Mouse (Mus musculus) limb, embryonic 11.5 days (tissue): Measurements from ENCODE around the gene Ptprg. TPM values are rescaled to one million over a fixed set of nuclear protein-coding genes. Genes with fewer than 3 reads are reported as not detected.

Experiments
- ATAC-seq: fragments of 200-750 bp; cut with Nextera tagmentation; 2 replicates; pipeline ENCODE4 v1.8.0; 2017; ENCODE audit warnings: low read depth; ENCODE audit not compliant: insufficient number of reproducible peaks, low FRiP score, low TSS enrichment
- DNase-seq: peaks from one replicate; pipeline ENCODE4 v3.0.0-alpha.2; 2015; ENCODE audit warnings: low spot score
- H3K27ac ChIP-seq: fragments of 300-500 bp; sonication (generic); replicated peaks from 2 replicates; pipeline ENCODE4 v1.5.1; 2014; ENCODE audit warnings: low read depth, mild to moderate bottlenecking, low read length
- H3K27me3 ChIP-seq: fragments of 300-500 bp; sonication (generic); 2 replicates; pipeline ENCODE4 v1.6.1; 2014; ENCODE audit warnings: mild to moderate bottlenecking, low read length, mixed read lengths; ENCODE audit not compliant: control insufficient read depth, insufficient read depth
- H3K36me3 ChIP-seq: fragments of 300-500 bp; sonication (generic); 2 replicates; pipeline ENCODE4 v1.6.1; 2014; ENCODE audit warnings: mild to moderate bottlenecking, low read length, moderate library complexity, mixed read lengths; ENCODE audit not compliant: control insufficient read depth, insufficient read depth
- H3K4me1 ChIP-seq: fragments of 300-500 bp; sonication (generic); 2 replicates; pipeline ENCODE4 v1.6.1; 2014; ENCODE audit warnings: low read length, mixed read lengths; ENCODE audit not compliant: control insufficient read depth, insufficient read depth
- H3K4me2 ChIP-seq: fragments of 300-500 bp; sonication (generic); 2 replicates; pipeline ENCODE4 v1.6.1; 2014; ENCODE audit warnings: low read depth, mild to moderate bottlenecking, moderate library complexity; ENCODE audit not compliant: severe bottlenecking
- H3K4me3 ChIP-seq: fragments of 300-500 bp; sonication (generic); 2 replicates; pipeline ENCODE4 v1.5.1; 2014; ENCODE audit warnings: low read depth, low read length
- H3K9ac ChIP-seq: fragments of 300-500 bp; sonication (generic); 2 replicates; pipeline ENCODE4 v1.6.1; 2014; ENCODE audit warnings: mild to moderate bottlenecking, low read length
- H3K9me3 ChIP-seq: fragments of 300-500 bp; sonication (generic); 2 replicates; pipeline ENCODE4 v1.6.1; 2016; ENCODE audit warnings: low read length; ENCODE audit not compliant: control insufficient read depth
- WGBS: fragments of 180-500 bp; shearing (Covaris S2); extraction: QIAGEN DNeasy Blood & Tissue Kit; methylation state at CpG from one replicate; pipeline ENCODE4 v1.1.7; 2014; 5-methylcytosine and 5-hydroxymethylcytosine counted together
- polyA plus RNA-seq: library from polyadenylated mRNA; unstranded; fragments of >200 nt; fragmentation: Nextera tagmentation; extraction: Ambion mirVana; gene quantifications from 2 replicates; pipeline ENCODE4 v1.2.1, GENCODE M21; 2014

Ptprg gene
- polyA plus RNA-seq, 1 experiment from 2014 or later = 33.8 TPM

DNA sequence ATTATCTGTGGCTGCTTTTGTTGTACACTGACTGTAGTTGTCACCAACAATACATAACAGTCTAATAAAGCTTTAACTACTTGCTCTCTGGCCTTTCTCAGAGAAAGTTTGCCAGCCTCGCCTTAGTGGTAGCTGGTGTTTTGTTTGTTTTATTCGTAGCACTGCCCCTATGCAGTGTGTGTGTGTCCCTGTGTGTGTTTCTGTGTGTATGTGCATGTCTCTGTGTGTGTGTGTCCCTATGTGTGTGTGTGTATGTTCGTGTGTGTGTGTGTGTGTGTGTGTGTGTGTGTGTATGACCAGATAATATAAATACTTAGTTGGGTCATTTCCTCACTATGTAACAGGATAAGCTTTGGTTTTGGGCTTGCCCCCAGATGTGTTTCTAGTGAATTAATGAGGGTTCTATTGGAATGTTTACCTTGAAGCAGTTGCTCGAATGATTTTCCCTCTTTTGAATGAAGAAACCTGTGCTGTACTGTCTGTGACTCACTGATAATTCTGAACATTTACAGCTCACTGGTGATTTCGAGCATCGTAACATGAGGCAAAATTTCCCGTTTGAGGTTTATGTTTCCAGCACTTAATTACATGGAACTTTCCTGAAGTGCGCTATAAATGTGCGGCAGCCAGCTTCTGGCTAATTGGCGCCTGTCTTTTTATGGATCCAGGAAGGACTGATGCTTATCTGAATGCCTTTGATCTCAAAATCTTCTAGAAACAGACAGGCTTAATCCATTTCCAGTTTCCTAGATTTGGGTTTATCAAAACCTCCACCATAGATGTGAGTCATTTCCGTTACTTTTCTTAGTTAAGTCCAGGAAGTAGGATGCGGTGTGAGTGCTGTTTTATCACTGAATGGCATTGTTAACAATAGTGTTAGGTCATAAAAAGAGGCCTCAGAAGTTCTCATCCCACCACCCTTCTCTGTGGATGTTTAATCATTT is 546.3 kb downstream of the Ptprg start:
- Histone ChIP-seq H3K9me3 (no peaks in the 10 kb centered on the region), H3K27ac (no peak overlapping the region), H3K36me3 (no peaks in the 10 kb centered on the region), H3K9ac (no peak overlapping the region), H3K4me2 (no peak overlapping the region), H3K4me1 (peaks cover 9% of the 10 kb centered on the region), H3K27me3 (no peaks in the 10 kb centered on the region), H3K4me3 (no peak overlapping the region)
- 17% methylated on average over 12 of the region's 12 CpGs for WGBS
- DNase-seq = no peak
- ATAC-seq = 0 out of 2 replicates have a peak, but pooled peaks have one; percentile 54

GRCm38 (mm10) chr14:12102389-12103325 is 549.3 kb downstream of the Ptprg start:
- Histone ChIP-seq H3K9me3 (no peaks in the 10 kb centered on the region), H3K4me2 (no peak overlapping the region), H3K27ac (no peak overlapping the region), H3K4me1 (peaks cover 9% of the 10 kb centered on the region), H3K27me3 (no peaks in the 10 kb centered on the region), H3K36me3 (no peaks in the 10 kb centered on the region), H3K9ac (no peak overlapping the region), H3K4me3 (no peak overlapping the region)
- DNase-seq = no peak
- no peak for ATAC-seq
- WGBS = 71% methylated on average over 11 of the region's 11 CpGs

DNA sequence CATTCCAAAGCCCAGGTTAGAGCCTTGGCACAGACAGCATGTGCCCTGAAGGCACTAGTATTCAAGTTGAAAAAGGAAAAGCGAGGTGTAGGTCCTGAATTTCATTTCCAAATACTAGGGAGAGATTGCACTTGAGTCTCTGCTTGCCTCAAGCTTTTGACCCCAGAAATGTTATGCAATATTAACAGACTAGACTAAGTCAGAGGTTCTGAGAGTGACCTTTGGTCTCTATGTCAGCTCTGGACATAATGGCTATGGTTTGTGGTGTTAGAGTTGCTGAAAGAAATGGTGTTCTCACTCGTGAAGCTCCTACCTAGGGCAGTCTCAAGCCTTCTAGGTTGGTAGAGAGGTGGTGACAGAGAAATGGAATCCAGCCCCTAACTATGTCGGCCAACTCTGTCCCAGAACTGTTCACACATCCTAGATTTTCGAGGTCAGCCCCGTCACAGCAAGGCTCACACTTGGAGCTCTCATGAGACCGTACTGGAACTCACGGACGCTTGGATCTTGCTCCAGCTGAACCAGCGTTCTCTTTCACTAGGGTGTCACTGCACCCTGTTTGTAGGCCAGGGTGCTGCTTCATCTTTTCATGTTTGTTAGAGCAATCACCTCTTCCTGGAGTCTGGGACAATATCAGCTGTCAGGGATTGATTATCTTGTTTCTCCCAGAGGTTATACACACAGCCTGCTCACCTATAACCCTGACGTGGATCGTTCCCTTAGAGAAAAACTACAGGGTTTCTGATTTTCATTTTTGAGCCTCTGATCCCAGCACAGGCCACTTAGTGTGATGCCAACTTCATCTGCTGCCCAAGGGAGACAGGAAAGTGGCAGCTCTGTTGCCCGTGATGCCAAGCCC is 551.2 kb downstream of the Ptprg start:
- Histone ChIP-seq H3K9me3 (no peaks in the 10 kb centered on the region), H3K9ac (no peak overlapping the region), H3K4me1 (peaks cover 9% of the 10 kb centered on the region), H3K27me3 (no peaks in the 10 kb centered on the region), H3K4me2 (no peak overlapping the region), H3K4me3 (no peak overlapping the region), H3K27ac (no peak overlapping the region), H3K36me3 (no peaks in the 10 kb centered on the region)
- no peak for DNase-seq
- WGBS = 80% methylated on average over 12 of the region's 12 CpGs
- no peak for ATAC-seq

GRCm38 (mm10) chr14:12105156-12105430 is 551.8 kb downstream of the Ptprg start:
- peaks cover 4% of the 10 kb centered on the region for H3K4me1 ChIP-seq
- no peak overlapping the region for H3K4me2 ChIP-seq
- H3K4me3 ChIP-seq = no peak overlapping the region
- H3K27me3 ChIP-seq = no peaks in the 10 kb centered on the region
- DNase-seq = no peak
- no peak overlapping the region for H3K9ac ChIP-seq
- H3K36me3 ChIP-seq = no peaks in the 10 kb centered on the region
- ATAC-seq = no peak
- H3K27ac ChIP-seq = no peak overlapping the region
- 72% methylated on average over 2 of the region's 2 CpGs for WGBS
- H3K9me3 ChIP-seq = no peaks in the 10 kb centered on the region

- no peak overlapping the region for H3K9ac ChIP-seq
- H3K27me3 ChIP-seq = no peaks in the 10 kb centered on the region
- ATAC-seq (no peak), DNase-seq (no peak)
- 81% methylated on average over 3 of the region's 3 CpGs for WGBS
- H3K27ac ChIP-seq = no peak overlapping the region
- H3K4me1 ChIP-seq = peaks cover under 1% of the 10 kb centered on the region
- H3K4me2 ChIP-seq = no peak overlapping the region
- no peak overlapping the region for H3K4me3 ChIP-seq
- H3K36me3 ChIP-seq = no peaks in the 10 kb centered on the region
- H3K9me3 ChIP-seq = no peaks in the 10 kb centered on the region
Observed at GRCm38 (mm10) chr14:12105593-12105992, 552.3 kb downstream of the Ptprg start.

DNA sequence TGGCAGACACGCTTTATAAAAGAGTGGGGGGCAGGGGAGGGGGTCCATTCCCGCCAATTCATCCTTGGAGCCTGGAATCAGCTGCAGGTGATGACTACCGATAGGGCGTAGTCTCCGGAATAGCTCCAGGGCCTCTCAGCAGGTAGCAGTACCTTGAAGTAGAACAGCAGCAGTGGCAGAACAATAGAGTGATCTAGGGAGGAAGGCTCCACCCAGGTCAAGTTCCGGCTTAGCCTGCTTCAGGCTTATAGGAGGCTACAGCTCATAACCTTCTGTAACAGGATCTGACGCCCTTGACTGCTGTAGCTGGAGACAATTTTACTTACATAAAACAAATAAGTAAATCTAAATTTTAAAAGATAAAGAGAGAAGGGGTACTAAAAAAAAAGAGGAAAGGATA is 554.1 kb downstream of the Ptprg start:
- Histone ChIP-seq H3K27me3 (no peaks in the 10 kb centered on the region), H3K9ac (no peak overlapping the region), H3K4me1 (no peaks in the 10 kb centered on the region), H3K36me3 (no peaks in the 10 kb centered on the region), H3K9me3 (no peaks in the 10 kb centered on the region), H3K4me3 (no peak overlapping the region), H3K4me2 (no peak overlapping the region), H3K27ac (no peak overlapping the region)
- 69% methylated on average over 7 of the region's 7 CpGs for WGBS
- DNase-seq (no peak), ATAC-seq (no peak)

- H3K9ac ChIP-seq = no peak overlapping the region
- no peaks in the 10 kb centered on the region for H3K36me3 ChIP-seq
- no peak overlapping the region for H3K4me3 ChIP-seq
- ATAC-seq = no peak
- no peak overlapping the region for H3K27ac ChIP-seq
- no peaks in the 10 kb centered on the region for H3K9me3 ChIP-seq
- no peak overlapping the region for H3K4me2 ChIP-seq
- 81% methylated on average over 7 of the region's 7 CpGs for WGBS
- no peaks in the 10 kb centered on the region for H3K4me1 ChIP-seq
- DNase-seq = no peak
- H3K27me3 ChIP-seq = no peaks in the 10 kb centered on the region
Observed at GRCm38 (mm10) chr14:12107991-12108390, 554.7 kb downstream of the Ptprg start.

DNA sequence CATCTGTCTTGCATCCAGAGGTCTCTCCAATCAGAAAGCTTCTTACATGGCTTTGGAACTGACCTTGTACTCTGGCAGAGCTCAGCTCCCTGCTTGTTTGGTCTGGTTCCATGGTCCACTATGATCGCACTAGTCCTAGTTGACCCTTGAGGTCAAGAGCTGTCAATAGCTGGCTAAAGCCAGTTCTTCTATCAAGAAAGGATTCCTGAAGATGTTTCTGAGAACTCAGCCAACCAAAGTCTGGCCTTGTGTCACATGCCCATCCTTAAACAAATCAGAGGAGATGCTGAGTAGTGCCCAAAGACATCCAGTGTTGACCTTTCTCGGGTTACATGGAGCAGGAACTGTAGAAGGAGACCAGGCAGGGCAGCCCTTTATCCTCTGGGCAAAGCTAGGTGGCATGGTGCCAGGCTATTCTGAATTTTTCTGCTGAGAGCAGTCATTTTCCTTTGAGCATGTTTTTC is 559.2 kb downstream of the Ptprg start:
- 73% methylated on average over 2 of the region's 2 CpGs for WGBS
- H3K4me3 ChIP-seq = no peak overlapping the region
- no peak for ATAC-seq
- H3K9ac ChIP-seq = no peak overlapping the region
- H3K9me3 ChIP-seq = no peaks in the 10 kb centered on the region
- no peak overlapping the region for H3K4me2 ChIP-seq
- no peaks in the 10 kb centered on the region for H3K36me3 ChIP-seq
- H3K27me3 ChIP-seq = no peaks in the 10 kb centered on the region
- no peak overlapping the region for H3K27ac ChIP-seq
- H3K4me1 ChIP-seq = no peaks in the 10 kb centered on the region
- DNase-seq = no peak
